Mouse (Mus musculus) CD8-positive naive resting alpha-beta T cell, adult 2 months (primary cell): ENCODE measurements around the gene Esyt1.

ENCODE experiments used
- DNase-seq, 2 experiments: peaks; one replicate each; pipeline ENCODE4 v3.0.0; 2022; ENCODE audit warnings: low read depth in 2 of 2, low spot score in 2 of 2

Esyt1 gene

GRCm38 (mm10) chr10:128538340-128538870 is 12.7 kb upstream of the Esyt1 start:
- DNase-seq: no peak

- DNase-seq: peak; percentile 91 to 95
These were observed 10.7 kb upstream of the Esyt1 start for GRCm38 (mm10) chr10:128536266-128536940.

- DNase-seq: no peak
These were observed 10.1 kb upstream of the Esyt1 start for GRCm38 (mm10) chr10:128535624-128536265.

DNA sequence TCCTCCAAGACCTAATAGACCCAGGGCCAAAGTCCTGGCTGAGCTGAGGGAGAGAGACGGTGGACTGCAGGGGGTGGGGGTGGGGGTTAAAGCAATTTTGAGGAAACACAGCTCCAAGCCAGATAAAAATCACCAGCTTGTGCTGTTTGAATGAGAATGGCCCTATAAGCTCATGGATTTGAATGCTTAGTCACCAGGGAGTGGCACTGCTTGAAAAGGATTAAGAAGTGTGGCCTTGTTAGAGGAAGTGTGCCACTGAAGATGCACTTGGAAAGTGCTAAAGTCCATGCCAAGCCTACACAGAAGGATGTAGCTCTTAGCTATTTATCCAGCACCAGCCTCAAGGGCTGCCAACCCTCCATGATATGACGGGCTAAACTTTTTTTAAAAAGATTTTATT is 9.5 kb upstream of the Esyt1 start:
- DNase-seq: no peak

- DNase-seq: no peak
These were observed 990 bp upstream of the Esyt1 start for GRCm38 (mm10) chr10:128526366-128527356.

DNA sequence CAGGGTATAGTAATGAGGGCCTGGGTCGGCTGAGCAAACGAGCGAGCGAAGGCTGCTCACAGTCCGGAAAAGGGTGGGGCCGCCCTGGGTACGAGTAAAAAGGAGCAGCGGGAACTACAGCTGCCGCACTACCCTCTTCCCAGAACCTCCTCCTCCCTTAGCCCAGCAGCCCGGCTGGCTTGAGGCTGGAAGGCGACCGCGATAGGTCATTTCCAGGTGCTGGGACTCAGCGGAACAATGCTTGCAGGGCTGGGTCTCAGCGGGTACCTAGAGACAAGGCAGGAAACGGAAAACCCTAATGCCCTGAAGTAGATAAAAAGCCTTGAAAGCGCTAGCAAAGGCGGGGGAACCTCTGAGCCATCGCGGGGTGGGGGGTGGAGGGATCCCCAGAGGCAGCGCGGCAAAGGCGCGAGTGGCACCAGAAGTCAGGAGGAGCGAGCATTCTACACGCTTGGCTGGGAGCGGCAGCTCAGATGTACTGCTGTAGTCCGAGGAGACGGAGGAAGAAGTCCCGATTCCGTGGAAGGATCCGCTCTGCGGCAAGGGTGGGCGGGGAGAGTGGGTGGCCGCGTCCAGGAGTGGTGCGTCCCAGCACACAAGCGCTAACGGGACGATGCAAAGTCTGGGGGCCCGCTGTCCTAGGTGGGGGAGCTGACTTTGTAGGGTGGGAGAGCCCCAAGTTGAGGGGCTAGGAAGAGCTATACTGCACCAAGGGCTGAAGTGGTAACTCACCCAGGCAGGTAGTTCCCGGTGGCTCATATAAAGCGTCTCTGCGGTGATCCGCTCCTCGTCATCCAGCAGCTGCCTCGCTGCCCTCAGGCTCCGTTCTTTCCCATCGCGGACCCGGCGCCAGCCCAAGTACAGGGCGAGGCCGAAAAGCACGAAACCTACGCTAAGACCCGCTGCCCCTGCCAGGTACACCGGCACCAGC is 674 bp downstream of the Esyt1 start:
- DNase-seq: peak; percentile 50 to 67

- DNase-seq: peak in 1 of 2 experiments; percentile 14
These were observed 1.4 kb downstream of the Esyt1 start for GRCm38 (mm10) chr10:128524111-128524731.

DNA sequence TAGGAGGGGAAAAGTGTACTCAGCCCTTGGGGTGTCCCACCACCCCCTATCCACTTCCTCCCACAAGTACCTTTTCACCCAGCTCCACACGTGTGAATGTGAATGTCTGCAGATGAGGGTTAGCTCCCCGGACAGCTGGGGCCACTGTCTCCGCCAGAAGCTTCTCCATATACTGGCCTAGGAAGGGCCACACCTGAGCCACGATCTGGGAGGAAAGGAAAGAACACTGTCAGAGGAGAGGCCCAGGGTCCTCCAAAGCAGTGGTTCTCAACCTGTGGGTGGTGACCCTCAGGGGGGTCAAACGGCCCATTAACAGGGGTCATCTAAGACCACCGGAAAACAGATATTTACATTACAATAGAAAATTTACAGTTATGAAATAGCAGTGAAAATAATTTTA is 3.3 kb downstream of the Esyt1 start:
- DNase-seq: no peak

DNA sequence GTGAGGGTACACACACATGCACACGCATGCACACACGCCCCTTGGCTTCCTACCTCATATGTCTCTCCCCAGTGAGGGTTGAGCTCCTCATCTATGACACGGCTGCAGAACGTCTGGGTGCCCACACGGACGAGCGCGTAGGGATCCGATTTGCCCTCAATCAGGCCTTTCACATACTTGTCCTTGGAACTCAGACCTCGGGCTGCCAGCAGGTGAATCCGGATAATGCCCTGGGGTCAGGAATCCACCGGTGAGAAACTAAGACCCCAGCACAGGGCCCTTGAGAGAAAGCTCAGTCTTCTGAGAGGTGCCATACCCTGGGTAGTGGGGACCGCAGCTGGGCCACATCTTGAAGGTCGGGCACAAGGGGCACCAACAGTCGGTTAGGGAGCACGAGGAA is 5.1 kb downstream of the Esyt1 start:
- DNase-seq: no peak

GRCm38 (mm10) chr10:128518833-128519232 is 6.8 kb downstream of the Esyt1 start:
- peak; percentile 20 to 50 for DNase-seq

DNA sequence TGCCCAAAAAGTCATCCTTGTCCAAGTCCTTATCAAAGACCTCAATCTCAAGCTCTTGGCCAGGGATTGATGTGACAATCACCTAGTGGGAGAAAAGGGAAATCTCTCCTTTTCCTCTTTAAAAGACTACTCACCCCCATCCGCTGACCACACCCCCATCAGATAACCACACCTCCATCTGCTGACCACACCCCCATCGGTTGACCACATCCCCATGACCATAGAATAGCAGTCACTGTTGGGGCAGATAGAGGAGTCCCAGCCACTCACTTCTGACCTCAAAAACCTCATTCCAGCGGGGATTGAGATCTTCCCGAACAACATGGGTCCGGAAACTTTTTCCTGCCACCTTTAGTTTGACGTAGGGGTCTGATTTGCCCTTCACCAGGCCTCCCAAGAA is 9.0 kb downstream of the Esyt1 start:
- no peak for DNase-seq

GRCm38 (mm10) chr10:128516029-128516428 is 9.6 kb downstream of the Esyt1 start:
- DNase-seq: no peak

DNA sequence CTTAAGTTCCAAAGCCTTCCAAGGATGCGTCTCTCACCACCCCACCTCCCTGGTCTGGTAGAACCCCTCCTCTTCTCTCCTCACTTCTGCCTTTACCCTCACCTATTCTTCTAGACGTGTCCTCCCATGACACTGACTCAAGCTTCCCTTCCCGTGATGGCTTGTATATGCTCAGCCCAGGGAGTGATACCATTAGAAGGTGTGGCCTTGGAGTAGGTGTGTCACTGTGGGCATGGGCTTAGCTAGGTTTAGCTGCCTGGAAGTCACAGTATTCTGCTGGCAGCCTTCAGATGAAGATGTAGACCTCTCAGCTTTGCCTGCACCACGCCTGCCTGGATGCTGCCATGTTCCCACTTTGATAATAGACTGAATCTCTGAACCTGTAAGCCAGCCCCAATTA is 10.6 kb downstream of the Esyt1 start:
- DNase-seq: no peak

DNA sequence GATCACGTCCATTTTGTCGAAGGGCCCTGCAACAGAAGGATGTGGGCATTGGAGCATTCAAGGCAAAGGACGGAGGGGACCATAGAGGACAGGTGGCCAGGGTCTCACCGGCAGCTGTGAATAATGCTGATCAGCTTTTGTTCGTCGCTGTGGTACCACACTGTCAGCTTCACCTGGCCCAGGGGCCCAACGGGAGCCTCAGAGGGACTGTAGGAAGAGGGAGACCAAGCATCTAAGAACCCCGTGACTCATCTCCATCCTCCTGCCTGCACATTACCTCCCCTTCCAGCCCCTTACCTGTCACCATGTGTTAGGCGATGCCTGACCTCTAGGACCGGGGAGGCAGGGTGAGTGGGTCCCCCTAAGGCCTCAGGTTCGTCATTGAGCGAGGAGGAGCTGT is 13.9 kb downstream of the Esyt1 start:
- no peak for DNase-seq

- DNase-seq: no peak
These were observed 14.5 kb downstream of the Esyt1 start for GRCm38 (mm10) chr10:128511189-128511588.

GRCm38 (mm10) chr10:128510301-128510700 is 15.4 kb downstream of the Esyt1 start:
- DNase-seq: no peak

DNA sequence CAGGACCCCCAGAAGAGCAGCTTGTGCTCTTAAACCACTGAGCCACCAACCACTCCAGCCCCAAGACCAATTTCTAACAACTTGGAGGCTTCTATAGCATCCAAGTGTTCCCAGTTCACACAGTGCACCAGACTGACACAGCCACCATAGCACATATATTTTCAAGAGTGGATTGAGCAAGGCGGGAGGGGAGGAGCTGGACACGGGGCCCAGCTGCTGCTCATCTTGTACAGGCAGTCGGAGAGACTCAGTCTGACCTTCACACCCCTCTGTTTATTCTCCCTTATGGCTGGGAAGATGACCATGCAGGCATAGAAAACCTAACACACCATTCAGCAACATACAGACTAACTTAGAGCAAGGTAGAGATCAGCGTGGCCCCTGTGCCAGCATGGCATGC is 15.8 kb downstream of the Esyt1 start:
- no peak for DNase-seq

GRCm38 (mm10) chr10:128509203-128509602 is 16.5 kb downstream of the Esyt1 start:
- no peak for DNase-seq

DNA sequence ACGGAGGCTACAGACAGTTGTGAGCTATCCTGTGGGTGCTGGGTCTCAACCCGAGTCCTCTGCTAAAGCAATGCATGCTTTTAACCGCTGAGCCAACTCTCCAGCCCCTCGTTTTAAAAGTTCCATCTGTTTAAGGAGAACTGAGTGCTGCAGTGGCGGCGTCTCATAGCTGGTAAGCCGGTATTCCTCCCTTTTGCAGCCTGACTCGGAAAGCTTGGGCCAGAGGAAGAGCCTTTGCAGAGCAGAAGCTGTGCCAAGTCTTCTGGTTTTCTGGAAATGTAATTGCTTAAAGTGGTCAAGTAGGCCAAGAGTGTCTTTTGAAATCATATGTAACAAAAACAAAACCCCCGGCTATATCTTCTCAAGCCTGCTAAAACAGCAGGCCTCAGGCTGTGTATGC is 17.4 kb downstream of the Esyt1 start:
- DNase-seq: no peak

DNA sequence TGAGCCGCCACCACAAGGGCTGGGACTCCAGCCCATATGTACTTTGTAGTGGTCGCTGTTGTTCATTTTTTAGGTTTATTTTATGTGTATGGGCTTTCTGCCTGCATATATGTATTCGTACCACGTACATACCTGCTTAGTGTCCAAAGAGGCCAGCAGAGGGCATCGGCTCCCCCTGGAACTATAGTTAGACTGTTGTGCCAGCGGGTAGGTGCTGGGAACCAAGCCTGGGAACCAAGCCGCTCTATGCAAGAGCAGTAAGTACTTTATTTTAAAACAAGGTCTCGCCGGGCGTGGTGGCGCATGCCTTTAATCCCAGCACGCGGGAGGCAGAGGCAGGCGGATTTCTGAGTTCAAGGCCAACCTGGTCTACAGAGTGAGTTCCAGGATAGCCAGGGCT is 19.7 kb downstream of the Esyt1 start:
- DNase-seq: no peak
